In genomic region chr11:10689917-10690316, GRCm38 (mm10) we compare ENCODE assay signal across 24 mouse cellular contexts.
A peak's percentile ranks its signal among the peaks of the same experiment; 100 is the strongest.
DNase-seq lines count a peak whose midpoint lies in the region; ATAC-seq and TF ChIP-seq lines count a peak whose summit lies in the region.
"Had no signal": no experiment of that assay in that cellular context is flagged by ENCODE, and none has a peak within 500 bp of the region (broad histone marks: within the 10 kb centered on the region; RNA-seq: fewer than 3 reads in every experiment).

No protein-coding gene starts in this region.

- H3K27ac ChIP-seq in hindbrain, embryonic 12.5 days, result no peak overlapping the region
- H3K27ac ChIP-seq in hindbrain, embryonic 10.5 days, result no peak overlapping the region
- H3K27ac ChIP-seq in midbrain, embryonic 15.5 days, result no peak overlapping the region
- no peak overlapping the region for H3K27ac ChIP-seq in midbrain, embryonic 11.5 days (ENCODE audit: low read depth, low read length)
- H3K27ac ChIP-seq in hindbrain, embryonic 14.5 days, result no peak overlapping the region
- no peak overlapping the region for H3K27ac ChIP-seq in thymus, adult 2 months (ENCODE audit: control insufficient read depth, insufficient read depth, low read length)
- H3K27ac ChIP-seq: embryonic facial prominence, embryonic 12.5 days; embryonic facial prominence, embryonic 15.5 days; heart, embryonic 15.5 days had no signal

- no peak overlapping the region for H3K4me3 ChIP-seq in hindbrain, embryonic 12.5 days
- no peak overlapping the region for H3K4me3 ChIP-seq in hindbrain, embryonic 10.5 days
- H3K4me3 ChIP-seq in midbrain, embryonic 15.5 days, result no peak overlapping the region
- H3K4me3 ChIP-seq in midbrain, embryonic 11.5 days (ENCODE audit: low read depth, low read length), result no peak overlapping the region
- H3K4me3 ChIP-seq in hindbrain, embryonic 14.5 days (replicated peaks; ENCODE audit: low read length), result no peak overlapping the region
- no peak overlapping the region for H3K4me3 ChIP-seq in thymus, adult 2 months (ENCODE audit: control insufficient read depth, insufficient read depth, low read length)
- H3K4me3 ChIP-seq: embryonic facial prominence, embryonic 12.5 days; embryonic facial prominence, embryonic 15.5 days; heart, embryonic 12.5 days; heart, embryonic 15.5 days had no signal

- no peaks in the 10 kb centered on the region for H3K9me3 ChIP-seq in hindbrain, embryonic 12.5 days (replicated peaks)
- no peaks in the 10 kb centered on the region for H3K9me3 ChIP-seq in hindbrain, embryonic 10.5 days
- no peaks in the 10 kb centered on the region for H3K9me3 ChIP-seq in midbrain, embryonic 15.5 days
- no peaks in the 10 kb centered on the region for H3K9me3 ChIP-seq in midbrain, embryonic 11.5 days (ENCODE audit: control insufficient read depth, low read length)
- H3K9me3 ChIP-seq in hindbrain, embryonic 14.5 days (ENCODE audit: control insufficient read depth, low read length), result no peaks in the 10 kb centered on the region
- H3K9me3 ChIP-seq: embryonic facial prominence, embryonic 12.5 days; embryonic facial prominence, embryonic 15.5 days; heart, embryonic 12.5 days; heart, embryonic 15.5 days had no signal

- no peak overlapping the region for H3K9ac ChIP-seq in hindbrain, embryonic 12.5 days
- no peak overlapping the region for H3K9ac ChIP-seq in midbrain, embryonic 15.5 days
- H3K9ac ChIP-seq in midbrain, embryonic 11.5 days (ENCODE audit: low read length), result no peak overlapping the region
- no peak overlapping the region for H3K9ac ChIP-seq in hindbrain, embryonic 14.5 days
- H3K9ac ChIP-seq: embryonic facial prominence, embryonic 12.5 days; embryonic facial prominence, embryonic 15.5 days; heart, embryonic 12.5 days; heart, embryonic 15.5 days had no signal

- no peak for TF ChIP-seq CTCF in thymus, adult 2 months (IDR thresholded peaks at IDR 0.05; ENCODE audit: borderline replicate concordance, control insufficient read depth, extremely low read depth, insufficient read depth, low read length, poor library complexity)

- ATAC-seq in hindbrain, embryonic 12.5 days (ENCODE audit: low FRiP score), result 0 out of 2 replicates have a peak, but pooled peaks have one; percentile 40
- 0 out of 2 replicates have a peak, but pooled peaks have one; percentile 33 for ATAC-seq in midbrain, embryonic 15.5 days (replicated peaks)
- no peak for ATAC-seq in midbrain, embryonic 11.5 days (ENCODE audit: low FRiP score)
- peak; percentile 24; the same call in 1 of the 2 replicates for ATAC-seq in hindbrain, embryonic 14.5 days (ENCODE audit: low FRiP score)
- ATAC-seq: activated CD4-positive, CD25-positive, alpha-beta regulatory T cell, adult 4 months; CD4-positive, CD25-positive, alpha-beta regulatory T cell, adult 4 months; intestine, postnatal 0 days had no signal

- no peak overlapping the region for H3K4me2 ChIP-seq in hindbrain, embryonic 12.5 days (replicated peaks)
- no peak overlapping the region for H3K4me2 ChIP-seq in midbrain, embryonic 15.5 days
- H3K4me2 ChIP-seq in midbrain, embryonic 11.5 days, result no peak overlapping the region
- H3K4me2 ChIP-seq in hindbrain, embryonic 14.5 days (replicated peaks), result no peak overlapping the region
- H3K4me2 ChIP-seq: embryonic facial prominence, embryonic 12.5 days; embryonic facial prominence, embryonic 15.5 days; heart, embryonic 12.5 days; heart, embryonic 15.5 days had no signal

- DNase-seq in hindbrain, embryonic 10.5 days (ENCODE audit: low spot score), result no peak
- DNase-seq in midbrain, embryonic 11.5 days (ENCODE audit: low spot score, missing footprints), result no peak
- no peak for DNase-seq in hindbrain, embryonic 14.5 days (ENCODE audit: low spot score)
- no peak for DNase-seq in urinary bladder, postnatal 10 days (ENCODE audit: low spot score)
- no peak for DNase-seq in thymus, adult 2 months
- DNase-seq: adrenal gland, adult 8-10 months; adrenal gland, postnatal 25 days; cerebellum, adult 18-20 months; cerebellum, adult 9-10 months; cerebellum, postnatal 14 days; gastrocnemius, postnatal 25 days; heart, adult 18-20 months; heart, postnatal 10 days; heart, postnatal 4 days; kidney, adult 2 months had no signal

- no peaks in the 10 kb centered on the region for H3K4me1 ChIP-seq in hindbrain, embryonic 12.5 days
- no peaks in the 10 kb centered on the region for H3K4me1 ChIP-seq in hindbrain, embryonic 10.5 days (replicated peaks)
- H3K4me1 ChIP-seq in midbrain, embryonic 15.5 days, result no peaks in the 10 kb centered on the region
- H3K4me1 ChIP-seq in midbrain, embryonic 11.5 days (ENCODE audit: control insufficient read depth, insufficient read depth, low read length), result no peaks in the 10 kb centered on the region
- H3K4me1 ChIP-seq in hindbrain, embryonic 14.5 days (replicated peaks; ENCODE audit: control insufficient read depth, insufficient read depth, low read length), result no peaks in the 10 kb centered on the region
- no peaks in the 10 kb centered on the region for H3K4me1 ChIP-seq in thymus, adult 2 months (replicated peaks; ENCODE audit: control insufficient read depth, insufficient read depth, low read length)
- H3K4me1 ChIP-seq: embryonic facial prominence, embryonic 12.5 days; embryonic facial prominence, embryonic 15.5 days; heart, embryonic 12.5 days; heart, embryonic 15.5 days had no signal

- TF ChIP-seq POLR2A in thymus, adult 2 months (IDR thresholded peaks at IDR 0.05; ENCODE audit: control insufficient read depth, extremely low read depth, insufficient read depth, low read length, poor library complexity), result no peak

- H3K27me3 ChIP-seq in hindbrain, embryonic 12.5 days, result no peaks in the 10 kb centered on the region
- no peaks in the 10 kb centered on the region for H3K27me3 ChIP-seq in hindbrain, embryonic 10.5 days (ENCODE audit: insufficient read depth, poor library complexity, severe bottlenecking)
- H3K27me3 ChIP-seq in midbrain, embryonic 15.5 days (replicated peaks), result no peaks in the 10 kb centered on the region
- no peaks in the 10 kb centered on the region for H3K27me3 ChIP-seq in midbrain, embryonic 11.5 days (ENCODE audit: control insufficient read depth, insufficient read depth, low read length)
- no peaks in the 10 kb centered on the region for H3K27me3 ChIP-seq in hindbrain, embryonic 14.5 days (ENCODE audit: control insufficient read depth, insufficient read depth, low read length)
- no peaks in the 10 kb centered on the region for H3K27me3 ChIP-seq in thymus, adult 2 months (ENCODE audit: control insufficient read depth, insufficient read depth, low read length)
- H3K27me3 ChIP-seq: embryonic facial prominence, embryonic 12.5 days; embryonic facial prominence, embryonic 15.5 days; heart, embryonic 12.5 days; heart, embryonic 15.5 days had no signal

- 72% methylated on average over 6 of the region's 6 CpGs for WGBS in hindbrain, embryonic 12.5 days
- 79% methylated on average over 6 of the region's 6 CpGs for WGBS in hindbrain, embryonic 10.5 days
- 65% methylated on average over 6 of the region's 6 CpGs for WGBS in midbrain, embryonic 15.5 days
- 83% methylated on average over 6 of the region's 6 CpGs for WGBS in midbrain, embryonic 11.5 days
- WGBS in hindbrain, embryonic 14.5 days, result 57% methylated on average over 6 of the region's 6 CpGs
- WGBS in thymus, adult 2 months, result 86% methylated on average over 6 of the region's 6 CpGs

- no peaks in the 10 kb centered on the region for H3K36me3 ChIP-seq in hindbrain, embryonic 12.5 days
- no peaks in the 10 kb centered on the region for H3K36me3 ChIP-seq in hindbrain, embryonic 10.5 days
- H3K36me3 ChIP-seq in midbrain, embryonic 15.5 days (replicated peaks), result no peaks in the 10 kb centered on the region
- H3K36me3 ChIP-seq in midbrain, embryonic 11.5 days (ENCODE audit: control insufficient read depth, insufficient read depth, low read length), result no peaks in the 10 kb centered on the region
- no peaks in the 10 kb centered on the region for H3K36me3 ChIP-seq in hindbrain, embryonic 14.5 days (replicated peaks; ENCODE audit: control insufficient read depth, insufficient read depth)
- H3K36me3 ChIP-seq in thymus, adult 2 months (ENCODE audit: control insufficient read depth, insufficient read depth, low read length), result no peaks in the 10 kb centered on the region
- H3K36me3 ChIP-seq: embryonic facial prominence, embryonic 12.5 days; embryonic facial prominence, embryonic 15.5 days; heart, embryonic 12.5 days; heart, embryonic 15.5 days had no signal
